Mouse (Mus musculus): ENCODE measurements around the gene Cd82.

DNA sequence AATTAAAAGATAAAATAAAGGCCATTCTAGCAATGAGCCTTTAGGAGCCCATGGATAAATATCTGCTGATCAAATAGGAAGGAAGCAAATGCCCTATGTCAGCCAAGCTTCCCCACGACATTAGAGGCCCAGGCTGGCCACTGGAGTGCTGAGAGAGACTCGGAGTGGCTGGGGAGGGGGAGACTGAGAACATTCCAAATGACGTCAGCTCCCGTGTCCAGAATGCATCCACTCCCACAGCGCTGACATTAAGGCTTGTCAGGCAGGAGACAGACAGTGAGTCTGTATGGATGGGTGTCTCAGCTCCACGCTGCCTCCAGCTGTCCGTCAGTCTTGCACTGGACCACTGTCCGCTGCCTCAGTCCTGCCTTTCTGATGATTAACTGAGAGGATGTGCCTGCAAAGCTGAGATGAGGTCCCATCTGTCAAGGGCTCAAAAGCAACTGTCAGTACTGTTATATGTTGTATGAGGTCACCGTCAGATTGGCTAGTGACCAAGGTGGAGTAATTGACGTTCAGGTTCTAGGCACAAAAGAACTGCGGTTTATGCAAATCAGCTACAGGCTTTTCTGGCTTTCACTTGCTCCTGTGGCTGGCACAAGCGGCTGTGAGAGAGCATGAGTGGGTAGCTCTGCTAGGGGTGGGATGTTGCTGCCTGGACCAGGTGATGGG lies 51.9 kb downstream of the Cd82 start:
- no peak for TF ChIP-seq GATA1 (IDR thresholded peaks at IDR 0.05; ENCODE audit: low read length)
- TF ChIP-seq TAL1 (IDR thresholded peaks at IDR 0.05; ENCODE audit: low read length): no peak
